Mouse (Mus musculus) ES-CJ7 (cell line): ENCODE results near the gene Nek4.

Experiments
- DNase-seq: peaks from one replicate; pipeline ENCODE4 v3.0.0; 2011; ENCODE audit warnings: low read depth, low spot score

The Nek4 gene

GRCm38 (mm10) chr14:30951154-30951825, at the start of gene Nek4:
TSS of gene Nek4 (plus strand) at chr14:30951377.
- DNase-seq: peak; percentile 98

GRCm38 (mm10) chr14:30902628-30903027, 48.5 kb upstream of the Nek4 start:
- no peak for DNase-seq

DNA sequence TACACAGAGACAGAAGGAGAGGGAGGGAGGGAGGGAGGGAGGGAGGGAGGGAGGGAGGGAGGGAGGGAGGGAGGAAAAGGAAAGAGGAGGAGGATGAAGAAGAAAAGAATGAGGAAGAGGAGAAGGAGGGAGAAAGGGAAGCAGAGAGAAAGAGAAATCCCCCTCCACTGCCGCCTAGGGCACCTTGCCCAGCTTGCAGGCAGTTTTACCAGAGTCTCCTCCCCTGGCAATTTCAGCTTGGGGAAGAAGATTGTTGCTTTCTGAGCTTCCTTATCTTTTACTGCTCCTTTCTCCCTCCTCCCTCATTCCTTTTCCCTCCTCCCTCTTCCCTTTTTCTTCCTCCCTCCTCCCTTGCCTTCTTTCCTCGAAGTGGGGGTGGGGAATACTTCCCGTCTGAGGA, 48.1 kb upstream of the Nek4 start:
- DNase-seq: no peak

DNA sequence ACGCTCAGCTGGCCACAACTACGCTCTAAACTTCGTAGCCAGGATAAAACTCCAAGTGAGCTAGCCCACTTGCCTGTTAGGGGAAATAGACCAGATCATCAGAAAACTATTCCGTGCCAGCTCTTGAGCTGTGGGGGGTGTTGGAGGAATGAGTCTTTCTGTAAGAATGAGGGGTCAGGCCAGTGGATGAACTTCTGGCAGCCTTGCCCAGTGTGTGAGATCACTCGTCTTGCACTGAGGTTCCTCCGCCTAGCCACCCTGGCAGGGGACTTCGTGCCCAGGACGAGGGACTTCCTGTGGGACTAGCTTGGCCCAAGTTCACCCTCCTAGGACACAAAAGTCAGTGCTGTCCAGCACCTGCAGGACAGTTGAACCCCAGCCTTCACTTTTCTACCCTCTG, 46.9 kb upstream of the Nek4 start:
- no peak for DNase-seq

DNA sequence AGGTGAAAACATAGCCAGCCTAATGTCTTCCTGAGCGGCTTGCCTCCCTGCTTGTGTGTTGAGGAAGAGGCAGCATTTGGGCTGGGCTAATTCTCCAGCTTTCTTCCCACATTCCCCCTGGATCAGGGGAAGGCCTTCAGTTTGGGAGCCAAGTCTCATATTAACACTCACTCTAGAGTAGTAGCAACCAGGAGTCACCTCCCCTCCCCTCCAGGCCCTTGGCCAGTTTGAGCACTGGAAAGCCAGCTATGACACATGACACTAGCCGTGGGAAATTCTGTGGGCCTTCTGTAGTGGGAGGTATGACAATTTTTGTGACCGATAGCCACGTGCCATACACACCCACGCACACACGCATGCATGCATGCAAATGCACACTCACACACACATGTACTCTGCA, 45.2 kb upstream of the Nek4 start:
- DNase-seq: no peak

DNA sequence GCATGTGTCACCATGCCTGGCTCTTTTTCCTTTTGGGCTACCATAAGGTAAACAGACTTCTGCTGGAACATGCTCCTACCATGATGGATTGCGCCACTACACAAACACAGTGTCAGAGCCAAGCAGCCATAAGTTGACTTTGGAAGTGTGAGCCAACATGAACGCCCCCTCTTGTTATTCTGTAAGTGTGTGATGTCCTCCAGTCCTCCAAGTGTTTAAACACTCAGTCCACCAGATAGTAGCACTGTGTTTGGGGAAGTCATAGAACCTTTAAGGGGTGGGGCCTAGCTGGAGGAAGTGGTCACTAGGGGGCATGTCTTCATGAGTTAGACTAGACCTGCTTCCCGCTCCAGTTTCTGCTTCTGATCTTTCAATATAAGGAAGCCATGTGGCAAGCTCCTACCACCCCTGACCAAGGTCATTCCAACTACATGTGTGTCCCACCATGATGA, 43.3 kb upstream of the Nek4 start:
- no peak for DNase-seq

DNA sequence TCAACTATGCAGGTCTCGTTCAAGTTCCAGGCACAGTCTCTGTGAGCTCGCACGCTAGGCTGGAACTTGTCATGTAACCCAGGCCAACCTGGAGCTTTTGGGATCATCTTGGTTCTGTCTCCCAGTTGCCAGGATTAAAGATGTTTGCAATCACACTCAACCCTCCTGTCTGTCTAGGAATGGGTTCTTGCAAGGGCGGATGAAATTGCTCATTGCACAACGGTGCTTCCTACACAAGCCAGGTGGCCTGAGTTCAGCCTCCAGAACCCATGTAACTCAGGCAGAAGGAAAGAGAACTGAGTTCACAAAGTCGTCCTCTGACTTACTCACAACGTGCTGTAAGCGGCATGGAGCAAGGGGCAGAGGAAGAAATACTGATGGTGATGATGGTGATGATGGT, 40.0 kb upstream of the Nek4 start:
- DNase-seq: no peak

- no peak for DNase-seq
Measured at GRCm38 (mm10) chr14:30912641-30913040, 38.5 kb upstream of the Nek4 start.

- no peak for DNase-seq
Measured at GRCm38 (mm10) chr14:30913404-30913803, 37.8 kb upstream of the Nek4 start.

- DNase-seq: no peak
Measured at GRCm38 (mm10) chr14:30916516-30916915, 34.7 kb upstream of the Nek4 start.

GRCm38 (mm10) chr14:30922053-30922670, 29.0 kb upstream of the Nek4 start:
- DNase-seq: no peak

GRCm38 (mm10) chr14:30923375-30924105, 27.6 kb upstream of the Nek4 start, which contains the start of gene Itih3:
TSS of gene Itih3 (minus strand) at chr14:30923760.
- DNase-seq: no peak

DNA sequence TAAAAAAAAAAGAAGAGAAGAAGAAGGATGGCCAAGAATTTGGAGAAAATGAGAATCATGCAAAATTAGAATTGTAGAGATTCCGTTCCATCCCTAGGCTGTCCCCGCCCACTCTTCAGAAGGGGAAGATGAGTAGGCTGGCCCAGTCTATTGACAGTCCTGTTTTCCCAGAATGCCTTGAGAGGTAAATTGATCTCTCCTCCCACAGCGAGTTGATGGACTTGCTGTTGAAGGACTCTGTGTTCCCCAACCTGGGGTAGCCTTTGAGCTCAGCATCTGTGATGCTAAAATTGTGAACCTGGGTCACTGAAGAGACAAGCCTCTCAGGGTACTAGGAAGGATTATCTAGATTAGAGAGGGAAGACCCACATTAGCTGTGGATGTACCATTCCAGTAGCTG, 25.7 kb upstream of the Nek4 start:
- DNase-seq: no peak

DNA sequence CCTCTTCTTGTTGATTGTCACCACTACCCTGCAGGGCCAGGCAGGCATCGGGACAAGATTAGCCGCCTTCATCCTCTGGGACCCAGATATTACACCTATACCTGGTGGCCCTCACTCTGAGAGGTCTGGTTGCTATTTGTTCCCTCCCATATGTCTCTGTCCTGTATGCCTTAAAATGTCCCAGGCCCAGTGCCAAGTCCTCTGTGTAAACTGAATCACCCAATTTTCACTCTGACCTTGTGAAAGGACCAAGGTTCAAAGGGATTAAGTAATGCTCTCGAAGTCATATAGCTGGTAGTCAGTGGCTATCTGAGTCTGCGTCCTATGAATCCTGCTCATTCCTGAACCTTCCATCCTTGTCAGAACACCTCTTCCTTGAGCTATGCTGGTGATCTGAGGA, 20.8 kb upstream of the Nek4 start:
- no peak for DNase-seq

DNA sequence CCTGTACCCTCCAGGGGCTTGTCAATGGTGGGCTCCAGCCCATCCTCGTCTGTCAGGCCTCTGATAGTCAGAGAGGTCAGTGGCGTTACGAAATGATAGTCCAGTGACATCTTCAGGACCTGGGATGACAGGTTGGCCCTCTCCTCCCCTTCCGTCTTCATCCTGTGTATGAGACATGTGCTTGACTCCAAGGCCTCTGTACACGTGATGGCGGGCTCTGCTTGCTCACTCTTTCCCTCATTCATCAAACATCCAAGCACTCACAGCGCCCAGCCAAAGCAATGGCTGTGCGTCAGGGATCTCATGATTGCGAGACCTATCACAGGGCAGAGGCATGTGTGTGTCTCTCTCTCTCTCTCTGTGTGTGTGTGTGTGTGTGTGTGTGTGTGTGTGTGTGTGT, 17.8 kb upstream of the Nek4 start:
- no peak for DNase-seq

DNA sequence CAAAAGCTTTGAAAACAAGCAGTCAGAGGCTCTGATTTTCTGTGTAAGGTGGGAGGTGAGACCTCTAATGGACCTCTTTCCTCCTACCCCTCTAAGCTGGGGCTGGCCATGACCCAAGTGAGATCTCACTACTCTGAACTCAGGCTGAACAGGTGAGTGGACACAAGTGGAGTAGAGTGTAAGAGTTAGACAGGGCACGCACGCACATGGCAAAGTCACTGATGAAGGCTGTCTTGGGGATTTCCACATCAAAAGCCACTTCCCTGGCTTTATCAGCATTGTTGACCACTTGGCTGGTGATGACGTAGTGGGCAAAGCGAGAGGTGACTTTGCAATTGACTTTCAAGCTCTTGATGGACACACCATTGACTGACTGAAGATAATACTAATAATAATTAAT, 8.9 kb upstream of the Nek4 start:
- no peak for DNase-seq

- no peak for DNase-seq
Measured at GRCm38 (mm10) chr14:30943038-30943437, 8.1 kb upstream of the Nek4 start, which contains the start of gene Itih1. TSS of gene Itih1 (minus strand) at chr14:30943289.

DNA sequence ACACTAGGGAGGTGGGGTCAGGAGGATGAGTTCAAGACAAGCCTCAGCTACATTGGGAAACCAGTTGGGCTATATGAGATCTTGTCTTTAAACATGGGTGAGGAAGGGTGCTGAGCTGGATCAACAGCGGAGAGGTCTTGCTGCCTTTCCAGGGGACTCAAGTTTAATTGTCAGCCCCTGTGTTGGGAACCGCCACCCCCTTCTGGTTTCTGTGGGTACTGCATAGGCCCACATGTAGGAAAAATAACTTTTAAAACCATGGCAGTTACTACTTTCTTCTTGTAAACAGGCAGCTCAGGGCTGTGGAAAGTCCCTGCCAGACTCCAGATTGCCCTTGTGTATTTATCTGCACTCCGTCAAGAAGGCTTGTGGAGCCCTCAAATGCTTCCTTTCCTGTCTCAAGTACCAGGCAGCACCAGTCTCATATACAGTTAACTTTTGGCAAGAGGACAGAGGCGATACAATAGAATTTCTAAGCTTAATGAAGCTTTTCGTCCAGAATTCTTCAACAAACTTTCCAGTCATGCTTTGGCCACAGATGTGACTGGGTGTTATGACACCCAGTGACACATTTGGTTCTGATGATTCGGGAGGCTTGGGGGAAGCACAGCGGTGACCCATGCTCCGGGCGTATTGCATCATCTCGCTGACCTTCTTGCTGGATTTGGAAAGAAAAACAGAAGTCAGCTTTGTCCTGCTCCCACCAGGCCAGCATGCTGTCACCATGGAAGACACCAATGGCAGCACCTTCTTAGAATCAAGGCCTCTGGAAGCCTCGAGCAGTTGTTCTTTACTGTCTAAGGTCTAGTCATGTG, 7.1 kb upstream of the Nek4 start:
- peak; percentile 59 for DNase-seq

DNA sequence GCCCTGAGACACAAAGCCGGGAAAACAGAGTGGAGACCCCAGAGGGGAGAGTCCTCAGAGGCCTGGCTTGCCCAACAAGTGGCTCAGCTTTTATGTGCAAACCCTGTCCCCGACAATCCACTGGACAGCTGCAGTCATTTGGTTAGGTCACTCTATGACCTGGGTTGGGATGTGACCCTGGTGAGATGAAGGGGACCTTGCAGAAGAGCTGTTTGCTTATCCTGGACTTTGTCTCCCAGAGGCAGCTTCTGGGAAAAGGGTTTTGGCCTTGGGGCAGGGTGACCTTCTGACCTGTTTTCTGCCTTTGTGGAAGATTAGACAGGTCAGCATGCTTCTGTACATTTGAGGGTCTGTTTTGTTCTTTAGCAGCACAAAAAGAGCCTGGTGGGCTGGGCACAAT, 6.4 kb upstream of the Nek4 start:
- DNase-seq: no peak

GRCm38 (mm10) chr14:30949986-30950385, 1.2 kb upstream of the Nek4 start:
- no peak for DNase-seq

GRCm38 (mm10) chr14:30958517-30958916, 7.3 kb downstream of the Nek4 start:
- DNase-seq: no peak

DNA sequence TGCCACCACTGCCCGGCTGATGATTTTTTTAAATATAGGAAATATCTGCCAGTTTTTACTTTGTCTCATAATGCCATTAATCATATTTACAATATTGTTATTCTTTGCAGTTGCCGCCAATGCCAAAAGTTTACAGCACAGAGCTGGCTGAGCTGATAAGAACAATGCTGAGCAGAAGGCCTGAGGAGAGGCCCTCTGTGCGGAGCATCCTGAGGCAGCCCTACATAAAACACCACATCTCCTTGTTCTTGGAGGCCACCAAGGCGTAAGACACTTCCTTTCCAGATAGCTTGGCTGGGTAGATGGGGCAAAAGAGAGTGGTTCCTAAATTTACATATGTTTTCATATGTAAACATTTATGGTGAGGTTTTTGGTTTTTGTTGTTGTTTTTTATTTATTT, 7.9 kb downstream of the Nek4 start:
- no peak for DNase-seq
